Mouse (Mus musculus): ENCODE measurements around the gene Ywhaq. TPM values are rescaled to one million over a fixed set of nuclear protein-coding genes. Genes with fewer than 3 reads are reported as not detected.
A peak's percentile ranks its signal among the peaks of the same experiment; 100 is the strongest.

The Ywhaq gene
- polyA plus RNA-seq (2012; rRNA removed) = 440 and 488 TPM in 2 replicates

- peak; percentile 99 for DNase-seq (ENCODE audit: low read depth)
- TF ChIP-seq POLR2A (IDR thresholded peaks at IDR 0.05; ENCODE audit: borderline replicate concordance, extremely low read depth, insufficient read depth, insufficient read length, poor library complexity, severe bottlenecking) (peak; percentile 88; the same call in 1 of the 2 replicates), CTCF (IDR thresholded peaks at IDR 0.05; ENCODE audit: borderline replicate concordance, extremely low read depth, insufficient read depth, insufficient read length) (no peak)
Measured at GRCm38 (mm10) chr12:21417100-21418070, at the start of gene Ywhaq. Ywhaq (minus strand) TSS chr12:21417637.

DNA sequence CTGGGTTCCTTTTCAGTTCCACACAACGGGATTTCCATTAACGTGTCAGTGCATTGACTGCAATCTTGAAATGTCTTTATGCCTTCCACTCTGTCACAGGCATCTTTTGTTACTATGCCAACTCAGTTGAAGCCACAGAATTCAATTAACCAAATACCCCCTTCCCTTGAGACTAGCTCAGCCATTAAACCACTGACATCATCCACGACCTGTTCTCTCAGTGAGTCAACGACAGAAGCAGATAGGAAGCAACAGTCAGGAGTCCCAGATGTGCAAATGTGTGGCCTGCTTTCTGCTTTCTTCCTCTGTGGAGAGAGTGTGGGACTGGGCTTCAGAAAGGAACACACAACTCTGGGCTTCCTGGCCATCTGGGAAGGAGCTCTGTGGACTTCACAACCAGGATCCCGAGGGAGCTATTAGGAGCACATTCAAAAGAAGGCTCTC lies 46.0 kb upstream of the Ywhaq start:
- peak; percentile 58 for DNase-seq (ENCODE audit: low read depth)

DNA sequence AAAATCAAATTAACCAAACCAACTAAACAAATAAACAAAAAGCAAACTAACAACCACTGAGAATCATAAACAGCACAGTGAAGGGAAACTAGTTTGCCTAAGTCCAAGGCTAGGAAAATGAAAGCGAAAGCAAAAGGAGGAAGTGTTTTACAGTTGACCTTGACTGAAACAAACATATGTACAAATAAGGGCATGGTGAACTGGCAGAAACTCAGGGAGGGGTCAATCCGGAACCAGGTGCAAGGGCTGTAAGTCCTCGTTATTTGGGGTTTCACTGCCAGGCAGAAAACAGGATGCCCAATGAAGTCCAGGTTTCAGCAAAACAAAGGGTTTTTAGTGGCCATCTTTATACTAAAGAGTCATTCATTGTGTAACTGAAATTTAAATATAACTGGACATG lies 45.2 kb upstream of the Ywhaq start:
- no peak for DNase-seq (ENCODE audit: low read depth)
- TF ChIP-seq CTCF (IDR thresholded peaks at IDR 0.05; ENCODE audit: borderline replicate concordance, extremely low read depth, insufficient read depth, insufficient read length) = no peak
- no peak for TF ChIP-seq POLR2A (IDR thresholded peaks at IDR 0.05; ENCODE audit: borderline replicate concordance, extremely low read depth, insufficient read depth, insufficient read length, poor library complexity, severe bottlenecking)

More for the DNA sequence above, 46.0 kb upstream of the Ywhaq start:
- no peak for TF ChIP-seq POLR2A (IDR thresholded peaks at IDR 0.05; ENCODE audit: borderline replicate concordance, extremely low read depth, insufficient read depth, insufficient read length, poor library complexity, severe bottlenecking)
- TF ChIP-seq CTCF (IDR thresholded peaks at IDR 0.05; ENCODE audit: borderline replicate concordance, extremely low read depth, insufficient read depth, insufficient read length) = no peak

DNA sequence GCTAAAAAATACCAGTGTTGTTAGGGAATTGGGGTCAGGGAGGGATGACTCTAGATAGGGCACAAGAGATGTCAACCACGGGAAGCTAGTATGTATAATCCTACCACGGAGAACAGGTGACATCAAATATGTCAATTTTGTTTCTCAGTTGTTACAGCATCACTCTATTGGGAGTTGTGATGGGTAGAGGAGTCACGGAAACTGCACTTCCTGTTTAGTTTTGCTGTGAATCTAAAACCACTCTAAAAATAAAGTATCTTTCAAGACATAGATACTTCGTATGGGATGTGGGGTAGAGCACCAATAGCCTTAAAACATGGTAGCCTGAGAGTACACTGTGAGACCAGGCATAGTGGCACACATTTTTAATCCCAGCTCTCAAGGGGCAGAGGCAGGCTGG lies 42.2 kb upstream of the Ywhaq start:
- DNase-seq (ENCODE audit: low read depth) = no peak
- TF ChIP-seq POLR2A (IDR thresholded peaks at IDR 0.05; ENCODE audit: borderline replicate concordance, extremely low read depth, insufficient read depth, insufficient read length, poor library complexity, severe bottlenecking) (no peak), CTCF (IDR thresholded peaks at IDR 0.05; ENCODE audit: borderline replicate concordance, extremely low read depth, insufficient read depth, insufficient read length) (no peak)

- no peak for DNase-seq (ENCODE audit: low read depth)
- TF ChIP-seq CTCF (IDR thresholded peaks at IDR 0.05; ENCODE audit: borderline replicate concordance, extremely low read depth, insufficient read depth, insufficient read length) (no peak), POLR2A (IDR thresholded peaks at IDR 0.05; ENCODE audit: borderline replicate concordance, extremely low read depth, insufficient read depth, insufficient read length, poor library complexity, severe bottlenecking) (no peak)
Measured at GRCm38 (mm10) chr12:21456021-21456420, 38.6 kb upstream of the Ywhaq start.

DNA sequence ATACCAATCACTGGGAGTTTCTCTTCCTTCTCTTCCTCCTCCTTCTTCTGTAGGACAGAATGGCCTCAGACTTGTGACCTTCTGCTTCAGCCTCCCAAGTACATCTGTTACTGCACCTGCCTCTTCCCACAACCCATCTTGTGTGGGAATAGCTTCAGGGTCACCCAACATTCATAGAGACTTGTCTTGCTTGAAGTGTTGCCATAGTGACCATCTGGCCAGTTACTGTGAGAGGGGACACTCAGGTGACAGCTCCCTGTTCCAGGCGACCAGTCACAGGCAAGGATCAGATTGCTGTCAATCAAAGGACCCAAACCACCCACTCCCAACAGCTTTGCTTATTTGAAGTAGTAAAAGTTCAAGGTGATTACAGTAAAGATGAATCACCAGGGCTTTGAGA lies 34.3 kb upstream of the Ywhaq start:
- TF ChIP-seq CTCF (IDR thresholded peaks at IDR 0.05; ENCODE audit: borderline replicate concordance, extremely low read depth, insufficient read depth, insufficient read length) (no peak), POLR2A (IDR thresholded peaks at IDR 0.05; ENCODE audit: borderline replicate concordance, extremely low read depth, insufficient read depth, insufficient read length, poor library complexity, severe bottlenecking) (no peak)
- DNase-seq (ENCODE audit: low read depth) = no peak

DNA sequence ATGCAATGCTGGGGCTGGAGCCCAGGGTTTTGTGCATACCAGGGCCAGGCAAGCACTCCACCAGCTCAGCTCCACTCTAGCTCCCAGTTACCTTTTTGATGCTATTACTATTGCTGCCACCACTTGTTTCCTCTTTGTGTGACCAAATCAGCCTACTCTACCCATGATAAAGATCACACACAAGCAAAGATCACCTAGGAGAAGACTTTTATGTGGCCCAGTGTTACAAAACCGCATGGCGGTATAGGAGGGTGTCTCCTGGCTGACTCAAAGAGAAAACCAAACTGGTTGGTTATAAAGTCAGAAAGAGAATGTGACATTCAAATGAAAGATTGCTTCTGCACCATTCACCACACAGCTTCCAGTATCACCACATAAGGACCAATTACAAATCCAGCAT lies 33.9 kb upstream of the Ywhaq start:
- no peak for TF ChIP-seq CTCF (IDR thresholded peaks at IDR 0.05; ENCODE audit: borderline replicate concordance, extremely low read depth, insufficient read depth, insufficient read length)
- TF ChIP-seq POLR2A (IDR thresholded peaks at IDR 0.05; ENCODE audit: borderline replicate concordance, extremely low read depth, insufficient read depth, insufficient read length, poor library complexity, severe bottlenecking) = no peak

GRCm38 (mm10) chr12:21443783-21444182 lies 26.3 kb upstream of the Ywhaq start:
- DNase-seq (ENCODE audit: low read depth) = no peak
- TF ChIP-seq CTCF (IDR thresholded peaks at IDR 0.05; ENCODE audit: borderline replicate concordance, extremely low read depth, insufficient read depth, insufficient read length) = no peak
- no peak for TF ChIP-seq POLR2A (IDR thresholded peaks at IDR 0.05; ENCODE audit: borderline replicate concordance, extremely low read depth, insufficient read depth, insufficient read length, poor library complexity, severe bottlenecking)

More for the DNA sequence above, 33.9 kb upstream of the Ywhaq start:
- no peak for DNase-seq (ENCODE audit: low read depth)

DNA sequence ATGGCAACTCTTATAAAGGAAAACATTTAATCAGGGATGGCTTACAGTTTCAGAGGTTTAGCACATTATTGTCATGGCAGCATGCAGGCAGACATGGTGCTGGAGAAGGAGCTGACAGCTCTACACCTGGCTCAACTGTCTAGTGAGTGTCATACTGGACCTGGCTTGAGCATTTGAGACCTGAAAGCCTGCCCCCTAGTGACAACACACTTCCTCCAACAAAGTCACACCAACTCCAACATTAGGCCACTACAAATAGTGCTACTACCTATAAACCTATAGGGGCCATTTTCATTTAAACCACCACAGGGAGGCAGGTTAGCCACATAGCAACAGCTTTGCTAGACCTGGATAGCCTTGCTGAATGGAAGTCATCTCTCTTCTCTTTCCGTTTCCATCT lies 24.4 kb upstream of the Ywhaq start:
- TF ChIP-seq CTCF (IDR thresholded peaks at IDR 0.05; ENCODE audit: borderline replicate concordance, extremely low read depth, insufficient read depth, insufficient read length) (no peak), POLR2A (IDR thresholded peaks at IDR 0.05; ENCODE audit: borderline replicate concordance, extremely low read depth, insufficient read depth, insufficient read length, poor library complexity, severe bottlenecking) (no peak)
- no peak for DNase-seq (ENCODE audit: low read depth)

GRCm38 (mm10) chr12:21439428-21439827 lies 22.0 kb upstream of the Ywhaq start:
- no peak for TF ChIP-seq CTCF (IDR thresholded peaks at IDR 0.05; ENCODE audit: borderline replicate concordance, extremely low read depth, insufficient read depth, insufficient read length)
- TF ChIP-seq POLR2A (IDR thresholded peaks at IDR 0.05; ENCODE audit: borderline replicate concordance, extremely low read depth, insufficient read depth, insufficient read length, poor library complexity, severe bottlenecking) = no peak

DNA sequence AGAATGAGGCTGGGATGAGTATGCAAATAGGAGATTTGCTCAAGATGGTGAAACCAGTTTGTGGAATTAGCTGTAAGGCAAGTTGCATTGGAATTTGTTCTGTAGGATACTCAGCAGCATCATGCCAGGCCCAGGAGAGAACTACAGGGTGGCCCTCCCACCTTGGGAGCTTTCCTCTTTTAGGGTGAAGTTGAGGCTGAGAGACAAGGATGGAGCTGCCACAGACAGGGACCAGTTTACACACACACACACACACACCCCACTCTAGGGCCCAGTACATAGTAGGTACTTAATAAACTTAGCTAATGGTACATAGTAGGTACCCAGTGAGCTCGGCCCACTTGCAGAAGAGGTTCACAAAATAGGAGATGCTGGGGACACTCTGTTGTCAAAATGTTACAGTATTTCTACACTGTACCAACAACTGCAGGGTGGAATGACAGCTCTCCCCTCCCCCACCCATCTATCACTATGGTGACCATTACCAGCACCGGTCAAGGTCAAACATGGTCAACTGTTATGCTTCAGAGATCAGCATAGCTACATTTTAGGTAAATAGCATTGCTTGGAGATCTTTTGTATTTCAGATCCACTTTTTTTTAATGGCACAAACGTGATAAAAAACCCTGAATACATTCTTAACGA lies 21.4 kb upstream of the Ywhaq start:
- peak; percentile 18 for DNase-seq (ENCODE audit: low read depth)
- TF ChIP-seq CTCF (IDR thresholded peaks at IDR 0.05; ENCODE audit: borderline replicate concordance, extremely low read depth, insufficient read depth, insufficient read length) (no peak), POLR2A (IDR thresholded peaks at IDR 0.05; ENCODE audit: borderline replicate concordance, extremely low read depth, insufficient read depth, insufficient read length, poor library complexity, severe bottlenecking) (no peak)

More at GRCm38 (mm10) chr12:21439428-21439827, 22.0 kb upstream of the Ywhaq start:
- peak; percentile 20 for DNase-seq (ENCODE audit: low read depth)
